Mouse (Mus musculus) lung, postnatal 10 days (tissue): ENCODE measurements around the gene Shh.

Experiments used
- DNase-seq: peaks from one replicate; pipeline ENCODE4 v3.0.0; 2021

The Shh gene

GRCm38 (mm10) chr5:28466760-28467306 is at the start of gene Shh:
Gene Shh (minus strand): TSS chr5:28467256.
- no peak for DNase-seq

- peak; percentile 77 for DNase-seq
These were observed 33.9 kb upstream of the Shh start for GRCm38 (mm10) chr5:28500792-28501439.

- no peak for DNase-seq
These were observed 31.8 kb upstream of the Shh start for GRCm38 (mm10) chr5:28498846-28499245.

- peak; percentile 7 for DNase-seq
These were observed 28.9 kb upstream of the Shh start for GRCm38 (mm10) chr5:28495712-28496650.

- no peak for DNase-seq
These were observed 26.5 kb upstream of the Shh start for GRCm38 (mm10) chr5:28493550-28493949.

GRCm38 (mm10) chr5:28482991-28483390 is 15.9 kb upstream of the Shh start:
- no peak for DNase-seq

- DNase-seq, result no peak
These were observed 14.7 kb upstream of the Shh start for GRCm38 (mm10) chr5:28481730-28482129.

GRCm38 (mm10) chr5:28476389-28477379 is 9.6 kb upstream of the Shh start:
- no peak for DNase-seq

- no peak for DNase-seq
These were observed 6.5 kb upstream of the Shh start for GRCm38 (mm10) chr5:28473556-28473955.

- peak; percentile 72 for DNase-seq
These were observed 2.6 kb upstream of the Shh start for GRCm38 (mm10) chr5:28469525-28470202.

GRCm38 (mm10) chr5:28466351-28466750 is 705 bp downstream of the Shh start:
- DNase-seq, result no peak

GRCm38 (mm10) chr5:28465526-28465925 is 1.5 kb downstream of the Shh start:
- no peak for DNase-seq

GRCm38 (mm10) chr5:28465099-28465406 is 2.0 kb downstream of the Shh start:
- DNase-seq, result peak; percentile 54

GRCm38 (mm10) chr5:28464361-28465098 is 2.5 kb downstream of the Shh start:
- no peak for DNase-seq

- DNase-seq, result no peak
These were observed 3.4 kb downstream of the Shh start for GRCm38 (mm10) chr5:28463656-28464055.

- peak; percentile 54 for DNase-seq
These were observed 4.1 kb downstream of the Shh start for GRCm38 (mm10) chr5:28462741-28463590.

GRCm38 (mm10) chr5:28461376-28461775 is 5.7 kb downstream of the Shh start:
- no peak for DNase-seq

GRCm38 (mm10) chr5:28460556-28461350 is 6.3 kb downstream of the Shh start:
- DNase-seq, result no peak

- peak; percentile 60 for DNase-seq
These were observed 7.4 kb downstream of the Shh start for GRCm38 (mm10) chr5:28459456-28460225.
